Mouse (Mus musculus): ENCODE results near the gene Fthl17d. TPM values are rescaled to one million over a fixed set of nuclear protein-coding genes. Genes with fewer than 3 reads are reported as not detected.
"Not testable (repeated sequence)": the region's sequence is repeated elsewhere in the genome, so short reads cannot be mapped to it uniquely, and the experiment has no call there.

Gene Fthl17d
- not detected for total RNA-seq (2021)
- long read RNA-seq, experiment 1 = 0 reads
- long read RNA-seq, experiment 2 = 0 reads

GRCm38 (mm10) chrX:8986655-8987054 lies at the start of gene Fthl17d:
Gene Fthl17d, minus strand, starts transcription at chrX:8986755.
- DNase-seq (ENCODE audit: low spot score in 2 of 2) = not testable (repeated sequence)

- not testable (repeated sequence) for DNase-seq (ENCODE audit: low spot score in 2 of 2)
Observed at GRCm38 (mm10) chrX:9033193-9033592, 46.6 kb upstream of the Fthl17d start, which contains the start of gene Fthl17e. Gene Fthl17e, plus strand, starts transcription at chrX:9033493.

GRCm38 (mm10) chrX:9019481-9019880 lies 32.9 kb upstream of the Fthl17d start:
- no peak for DNase-seq (ENCODE audit: low spot score in 2 of 2)

- peak in 1 of 2 experiments; percentile 8 for DNase-seq (ENCODE audit: low spot score in 2 of 2)
Observed at GRCm38 (mm10) chrX:9016079-9016478, 29.5 kb upstream of the Fthl17d start.

GRCm38 (mm10) chrX:8976459-8976858 lies 10.1 kb downstream of the Fthl17d start, which contains the start of gene Fthl17c:
Gene Fthl17c, minus strand, starts transcription at chrX:8976559.
- DNase-seq (ENCODE audit: low spot score in 2 of 2) = not testable (repeated sequence)

GRCm38 (mm10) chrX:8964618-8965017 lies 21.9 kb downstream of the Fthl17d start:
- DNase-seq (ENCODE audit: low spot score in 2 of 2) = not testable (repeated sequence)

GRCm38 (mm10) chrX:8962875-8963274 lies 23.7 kb downstream of the Fthl17d start, which contains the start of gene Fthl17b:
Gene Fthl17b, minus strand, starts transcription at chrX:8962975.
- DNase-seq (ENCODE audit: low spot score in 2 of 2) = not testable (repeated sequence)

- peak; percentile 74 to 85 for DNase-seq (ENCODE audit: low spot score in 2 of 2)
Observed at GRCm38 (mm10) chrX:8948130-8948805, 38.3 kb downstream of the Fthl17d start.

- no peak for DNase-seq (ENCODE audit: low spot score in 2 of 2)
Observed at GRCm38 (mm10) chrX:8944041-8944440, 42.5 kb downstream of the Fthl17d start.

Other genes with a start within 250 kb of the Fthl17d start
- not detected for gene Ssx9, start 238.3 kb downstream of the Fthl17d start, total RNA-seq (2021)
- gene Ssxb5, start 183.1 kb downstream of the Fthl17d start, total RNA-seq (2021) = not detected
- gene Gm6592, start 142.8 kb downstream of the Fthl17d start, total RNA-seq (2021) = not detected
- gene Gm5751, start 112.5 kb downstream of the Fthl17d start, total RNA-seq (2021) = not detected
- 10 to 100 TPM; 28.5 to 30.2 TPM for gene B630019K06Rik, start 94.4 kb downstream of the Fthl17d start, total RNA-seq (2021)
- not detected for gene Fthl17b, start 23.8 kb downstream of the Fthl17d start, total RNA-seq (2021)
- not detected for gene Fthl17c, start 10.2 kb downstream of the Fthl17d start, total RNA-seq (2021)
- not detected for gene Fthl17e, start 46.7 kb upstream of the Fthl17d start, total RNA-seq (2021)
- not detected for gene Fthl17f, start 76.3 kb upstream of the Fthl17d start, total RNA-seq (2021)
- gene 4930402K13Rik, start 117.8 kb upstream of the Fthl17d start, total RNA-seq (2021) = not detected
- gene Lancl3, start 213.1 kb upstream of the Fthl17d start, total RNA-seq (2021) = 1 to 10 TPM; 3.7 to 4.7 TPM